Mouse (Mus musculus): ENCODE measurements at regions not wholly inside any gene's neighbourhood (a gene's known extent, or its start where the extent isn't known, plus 50 kb on each side); places are given as distances from the start of the nearest gene placed in this dataset.

GRCm38 (mm10) chr2:74239586-74239985 is 328.5 kb upstream of the Atp5g3 start:
- peaks cover 6% of the 10 kb centered on the region for H3K4me1 ChIP-seq (replicated peaks; ENCODE audit: control insufficient read depth, insufficient read depth, low read length)
- no peak overlapping the region for H3K4me3 ChIP-seq (ENCODE audit: low read length)
- no peak overlapping the region for H3K27ac ChIP-seq (ENCODE audit: low read length)
- WGBS, result 89% methylated on average over 10 of the region's 10 CpGs
- no peaks in the 10 kb centered on the region for H3K9me3 ChIP-seq (ENCODE audit: control insufficient read depth, low read length)
- H3K9ac ChIP-seq (ENCODE audit: low read length), result no peak overlapping the region
- H3K27me3 ChIP-seq (ENCODE audit: control insufficient read depth, insufficient read depth, low read depth, low read length), result no peaks in the 10 kb centered on the region
- no peak for ATAC-seq (ENCODE audit: low read depth)
- H3K4me2 ChIP-seq (ENCODE audit: low read depth, low read length), result no peak overlapping the region
- no peaks in the 10 kb centered on the region for H3K36me3 ChIP-seq (ENCODE audit: control insufficient read depth, insufficient read depth, low read length)

DNA sequence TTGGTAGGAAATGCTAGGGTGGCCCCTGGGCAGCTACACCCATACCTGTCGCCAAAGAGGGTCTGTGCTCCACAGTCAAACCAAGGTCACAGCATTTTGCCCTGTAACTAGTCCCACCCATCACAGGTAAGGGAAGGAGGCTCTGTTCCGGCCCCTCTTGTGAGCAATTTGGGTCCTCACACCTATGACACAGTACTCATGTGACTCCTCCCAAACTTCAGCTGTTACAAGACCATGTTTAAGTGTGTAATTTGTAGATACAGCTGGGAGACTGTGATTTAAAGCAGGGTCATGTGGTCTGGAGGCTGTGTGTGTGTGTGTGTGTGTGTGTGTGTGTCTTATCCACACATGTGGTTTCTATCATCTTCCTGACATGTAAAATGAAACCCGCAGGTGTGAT is 306.3 kb upstream of the Atp5g3 start:
- no peak overlapping the region for H3K4me2 ChIP-seq (ENCODE audit: low read depth, low read length)
- ATAC-seq (ENCODE audit: low read depth), result no peak
- no peak overlapping the region for H3K27ac ChIP-seq (ENCODE audit: low read length)
- no peaks in the 10 kb centered on the region for H3K36me3 ChIP-seq (ENCODE audit: control insufficient read depth, insufficient read depth, low read length)
- no peaks in the 10 kb centered on the region for H3K27me3 ChIP-seq (ENCODE audit: control insufficient read depth, insufficient read depth, low read depth, low read length)
- no peak overlapping the region for H3K9ac ChIP-seq (ENCODE audit: low read length)
- H3K4me3 ChIP-seq (ENCODE audit: low read length), result no peak overlapping the region
- no peaks in the 10 kb centered on the region for H3K4me1 ChIP-seq (replicated peaks; ENCODE audit: control insufficient read depth, insufficient read depth, low read length)
- WGBS, result 86% methylated on average over 3 of the region's 3 CpGs
- no peaks in the 10 kb centered on the region for H3K9me3 ChIP-seq (ENCODE audit: control insufficient read depth, low read length)

- Histone ChIP-seq H3K4me3 (ENCODE audit: low read length) (no peak overlapping the region), H3K27me3 (ENCODE audit: control insufficient read depth, insufficient read depth, low read depth, low read length) (no peaks in the 10 kb centered on the region), H3K4me1 (replicated peaks; ENCODE audit: control insufficient read depth, insufficient read depth, low read length) (no peaks in the 10 kb centered on the region), H3K36me3 (ENCODE audit: control insufficient read depth, insufficient read depth, low read length) (no peaks in the 10 kb centered on the region), H3K9ac (ENCODE audit: low read length) (no peak overlapping the region), H3K4me2 (ENCODE audit: low read depth, low read length) (no peak overlapping the region), H3K27ac (ENCODE audit: low read length) (no peak overlapping the region), H3K9me3 (ENCODE audit: control insufficient read depth, low read length) (no peaks in the 10 kb centered on the region)
- WGBS, result 74% methylated on average over 9 of the region's 9 CpGs
- no peak for ATAC-seq (ENCODE audit: low read depth)
Measured at GRCm38 (mm10) chr2:74210210-74210609, 299.1 kb upstream of the Atp5g3 start.

DNA sequence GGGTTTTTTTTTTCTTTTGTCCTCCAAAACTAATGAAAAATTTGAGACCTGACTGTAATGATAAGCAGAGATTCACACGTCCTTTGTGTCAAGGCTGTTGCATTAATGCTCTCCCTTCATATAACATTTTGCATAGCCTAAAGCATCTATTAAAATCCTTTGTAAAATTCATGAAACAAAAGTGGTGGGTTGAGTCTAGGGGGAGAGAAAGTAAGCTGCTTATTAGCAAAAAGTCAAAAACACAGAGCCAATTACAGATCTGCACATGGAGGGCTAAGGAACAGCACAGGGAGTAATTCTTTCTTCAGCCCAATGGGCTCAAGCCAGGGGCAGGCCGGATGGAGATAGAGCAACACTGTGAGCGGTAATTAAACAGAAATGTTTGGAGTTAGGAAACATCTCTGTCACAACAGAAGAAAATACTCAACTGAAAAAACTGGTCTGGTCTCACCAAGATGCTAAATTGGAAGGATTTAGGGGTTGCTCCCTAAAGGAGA is 298.3 kb upstream of the Atp5g3 start:
- H3K9me3 ChIP-seq (ENCODE audit: control insufficient read depth, low read length), result no peaks in the 10 kb centered on the region
- 70% methylated on average over 3 of the region's 3 CpGs for WGBS

DNA sequence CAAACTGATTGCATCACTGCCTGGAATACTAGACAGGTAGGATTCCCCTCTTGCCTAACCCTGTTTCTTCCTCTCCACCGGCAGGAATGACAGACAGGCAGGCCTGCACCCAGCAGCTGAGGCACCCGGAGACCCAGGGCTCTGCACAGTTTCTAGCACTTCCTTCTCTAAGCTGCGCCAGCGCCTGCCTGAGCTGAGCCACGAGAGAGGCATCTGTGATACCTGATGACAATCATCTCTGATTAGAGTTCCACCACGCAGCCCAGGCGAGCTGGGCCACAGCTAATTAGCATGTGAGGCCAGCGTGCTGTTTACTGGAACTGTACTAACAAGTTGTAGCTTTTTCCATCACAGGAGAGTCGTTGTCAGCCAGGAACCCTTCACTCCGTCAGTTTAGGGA is 296.3 kb upstream of the Atp5g3 start:
- H3K27ac ChIP-seq (ENCODE audit: low read length), result no peak overlapping the region
- H3K4me3 ChIP-seq (ENCODE audit: low read length), result no peak overlapping the region
- H3K4me2 ChIP-seq (ENCODE audit: low read depth, low read length), result no peak overlapping the region
- 54% methylated on average over 10 of the region's 10 CpGs for WGBS
- ATAC-seq (ENCODE audit: low read depth), result no peak
- H3K27me3 ChIP-seq (ENCODE audit: control insufficient read depth, insufficient read depth, low read depth, low read length), result no peaks in the 10 kb centered on the region
- no peaks in the 10 kb centered on the region for H3K36me3 ChIP-seq (ENCODE audit: control insufficient read depth, insufficient read depth, low read length)
- H3K9me3 ChIP-seq (ENCODE audit: control insufficient read depth, low read length), result no peaks in the 10 kb centered on the region
- H3K9ac ChIP-seq (ENCODE audit: low read length), result no peak overlapping the region
- H3K4me1 ChIP-seq (replicated peaks; ENCODE audit: control insufficient read depth, insufficient read depth, low read length), result no peaks in the 10 kb centered on the region

More for the DNA sequence above, 298.3 kb upstream of the Atp5g3 start:
- Histone ChIP-seq H3K4me1 (replicated peaks; ENCODE audit: control insufficient read depth, insufficient read depth, low read length) (no peaks in the 10 kb centered on the region), H3K36me3 (ENCODE audit: control insufficient read depth, insufficient read depth, low read length) (no peaks in the 10 kb centered on the region), H3K27me3 (ENCODE audit: control insufficient read depth, insufficient read depth, low read depth, low read length) (no peaks in the 10 kb centered on the region), H3K27ac (ENCODE audit: low read length) (no peak overlapping the region), H3K9ac (ENCODE audit: low read length) (no peak overlapping the region), H3K4me3 (ENCODE audit: low read length) (no peak overlapping the region), H3K4me2 (ENCODE audit: low read depth, low read length) (no peak overlapping the region)
- no peak for ATAC-seq (ENCODE audit: low read depth)

DNA sequence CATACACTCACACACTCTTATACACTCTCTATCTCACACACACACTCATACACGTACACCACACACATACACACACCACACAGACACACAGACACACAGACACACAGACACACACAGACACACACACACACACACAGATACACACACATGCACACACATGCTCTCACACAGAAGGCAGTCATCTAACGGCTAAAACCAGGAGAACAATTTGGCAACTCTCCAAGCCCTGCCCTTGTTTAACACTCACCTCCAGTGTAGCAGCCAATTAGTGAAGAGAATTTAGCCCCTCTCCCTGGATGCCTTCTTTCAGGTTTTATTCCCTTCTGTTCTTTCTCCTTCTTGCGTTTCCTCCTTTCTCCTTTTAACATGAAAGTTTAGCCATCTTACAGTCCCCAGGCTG is 291.6 kb upstream of the Atp5g3 start:
- Histone ChIP-seq H3K27me3 (ENCODE audit: control insufficient read depth, insufficient read depth, low read depth, low read length) (no peaks in the 10 kb centered on the region), H3K27ac (ENCODE audit: low read length) (no peak overlapping the region), H3K4me3 (ENCODE audit: low read length) (no peak overlapping the region), H3K36me3 (ENCODE audit: control insufficient read depth, insufficient read depth, low read length) (no peaks in the 10 kb centered on the region), H3K9ac (ENCODE audit: low read length) (no peak overlapping the region), H3K4me2 (ENCODE audit: low read depth, low read length) (no peak overlapping the region), H3K9me3 (ENCODE audit: control insufficient read depth, low read length) (no peaks in the 10 kb centered on the region), H3K4me1 (replicated peaks; ENCODE audit: control insufficient read depth, insufficient read depth, low read length) (peaks cover 13% of the 10 kb centered on the region)
- ATAC-seq (ENCODE audit: low read depth), result no peak
- WGBS, result 52% methylated on average over 3 of the region's 3 CpGs

- Histone ChIP-seq H3K4me2 (ENCODE audit: low read depth, low read length) (no peak overlapping the region), H3K27ac (ENCODE audit: low read length) (no peak overlapping the region), H3K27me3 (ENCODE audit: control insufficient read depth, insufficient read depth, low read depth, low read length) (no peaks in the 10 kb centered on the region), H3K4me3 (ENCODE audit: low read length) (no peak overlapping the region), H3K9ac (ENCODE audit: low read length) (no peak overlapping the region), H3K4me1 (replicated peaks; ENCODE audit: control insufficient read depth, insufficient read depth, low read length) (peaks cover 13% of the 10 kb centered on the region), H3K9me3 (ENCODE audit: control insufficient read depth, low read length) (no peaks in the 10 kb centered on the region), H3K36me3 (ENCODE audit: control insufficient read depth, insufficient read depth, low read length) (no peaks in the 10 kb centered on the region)
- 32% methylated on average over 11 of the region's 11 CpGs for WGBS
- ATAC-seq (ENCODE audit: low read depth), result no peak
Measured at GRCm38 (mm10) chr2:74201608-74202323, 290.6 kb upstream of the Atp5g3 start.

DNA sequence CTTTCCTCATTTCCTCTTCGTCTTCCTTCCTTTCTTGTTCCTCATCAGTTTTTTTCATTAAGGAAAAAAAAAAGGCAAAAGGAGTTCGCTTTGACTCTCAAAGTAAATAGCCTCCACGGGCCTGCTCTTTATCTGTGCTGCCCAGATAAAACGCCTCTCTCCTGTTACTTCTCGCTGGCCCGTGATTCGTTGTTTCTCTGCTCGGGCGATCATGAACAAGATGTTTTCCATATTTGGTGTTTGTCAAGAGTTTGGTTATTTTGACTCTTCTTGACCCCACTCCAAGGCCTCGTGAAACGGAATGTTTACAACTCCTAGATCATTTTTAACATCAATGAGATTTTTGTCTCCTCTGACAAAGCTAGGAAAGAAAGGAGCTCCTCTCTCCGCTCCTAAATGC is 288.4 kb upstream of the Atp5g3 start:
- no peak for ATAC-seq (ENCODE audit: low read depth)
- H3K4me3 ChIP-seq (ENCODE audit: low read length), result 0 out of 2 replicates have a peak overlapping the region, but pooled peaks have one; percentile 13
- H3K9me3 ChIP-seq (ENCODE audit: control insufficient read depth, low read length), result no peaks in the 10 kb centered on the region
- H3K4me2 ChIP-seq (ENCODE audit: low read depth, low read length), result 0 out of 2 replicates have a peak overlapping the region, but pooled peaks have one; percentile 12
- no peak overlapping the region for H3K27ac ChIP-seq (ENCODE audit: low read length)
- H3K9ac ChIP-seq (ENCODE audit: low read length), result no peak overlapping the region
- no peaks in the 10 kb centered on the region for H3K27me3 ChIP-seq (ENCODE audit: control insufficient read depth, insufficient read depth, low read depth, low read length)
- H3K4me1 ChIP-seq (replicated peaks; ENCODE audit: control insufficient read depth, insufficient read depth, low read length), result peaks cover 13% of the 10 kb centered on the region
- 7% methylated on average over 12 of the region's 12 CpGs for WGBS
- H3K36me3 ChIP-seq (ENCODE audit: control insufficient read depth, insufficient read depth, low read length), result no peaks in the 10 kb centered on the region

- Histone ChIP-seq H3K9ac (ENCODE audit: low read length) (no peak overlapping the region), H3K4me3 (ENCODE audit: low read length) (no peak overlapping the region), H3K27ac (ENCODE audit: low read length) (no peak overlapping the region), H3K9me3 (ENCODE audit: control insufficient read depth, low read length) (peaks cover 3% of the 10 kb centered on the region; the same call in 1 of the 2 replicates), H3K27me3 (ENCODE audit: control insufficient read depth, insufficient read depth, low read depth, low read length) (no peaks in the 10 kb centered on the region), H3K36me3 (ENCODE audit: control insufficient read depth, insufficient read depth, low read length) (no peaks in the 10 kb centered on the region), H3K4me1 (replicated peaks; ENCODE audit: control insufficient read depth, insufficient read depth, low read length) (no peaks in the 10 kb centered on the region), H3K4me2 (ENCODE audit: low read depth, low read length) (0 out of 2 replicates have a peak overlapping the region, but pooled peaks have one; percentile 10)
- peak; percentile 64; the same call in 1 of the 2 replicates for ATAC-seq (ENCODE audit: low read depth)
- WGBS, result 17% methylated on average over 8 of the region's 8 CpGs
Measured at GRCm38 (mm10) chr2:74187963-74188790, 277.1 kb upstream of the Atp5g3 start.
